Mouse (Mus musculus): ENCODE data around the gene R3hdm2.

DNA sequence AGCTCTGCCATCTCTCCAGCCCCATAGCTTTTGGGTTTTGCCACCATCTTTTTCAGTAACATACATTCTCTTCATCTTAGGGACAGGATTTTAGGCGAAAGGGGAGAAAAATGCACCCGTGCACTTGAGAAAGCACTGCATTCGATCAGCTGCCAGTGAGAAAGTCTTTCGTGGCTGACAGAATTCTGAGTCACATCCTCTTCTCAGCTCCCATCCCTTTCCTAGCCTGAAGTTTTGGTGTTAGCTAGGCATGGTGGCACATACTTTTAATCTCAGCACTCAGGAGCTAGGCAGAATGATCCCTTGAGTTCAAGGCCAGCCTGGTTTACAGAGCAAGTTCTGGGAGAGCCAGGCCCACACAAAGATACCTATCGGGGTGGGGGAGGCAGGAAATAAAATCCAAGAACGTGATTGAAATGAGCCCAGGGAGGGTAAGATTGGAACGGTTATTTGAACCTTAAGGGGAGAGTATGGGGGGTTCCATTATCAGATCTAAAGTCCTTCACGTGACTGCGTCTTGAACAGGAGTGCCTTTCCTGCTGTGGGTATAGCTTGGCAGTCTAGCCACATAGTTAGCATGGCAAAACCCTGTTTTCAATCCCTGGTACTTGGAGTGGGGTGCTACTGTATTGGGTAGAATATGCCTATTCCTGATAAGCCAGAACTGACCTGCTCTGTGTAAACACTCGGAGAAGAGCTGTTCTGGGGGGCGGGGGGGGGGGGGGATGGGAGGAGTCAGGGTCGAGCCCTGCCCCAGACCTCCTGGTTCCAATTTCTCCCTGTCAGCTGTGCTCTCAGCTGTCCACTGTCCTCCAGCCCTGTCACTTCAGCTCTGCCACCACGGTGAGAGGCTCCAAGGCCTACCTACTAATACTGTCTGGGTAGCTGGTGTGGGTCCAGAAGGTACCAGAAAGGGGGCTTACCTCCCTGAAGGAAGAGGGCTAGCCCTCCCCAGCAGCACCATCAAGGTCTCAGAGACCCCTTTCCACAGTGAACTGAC is 121.1 kb downstream of the R3hdm2 start, which contains the start of gene Stac3:
- no peak for TF ChIP-seq POLR2A (IDR thresholded peaks at IDR 0.05; ENCODE audit: borderline replicate concordance, extremely low read depth, insufficient read depth, insufficient read length, poor library complexity, severe bottlenecking)
- no peak for TF ChIP-seq CTCF (IDR thresholded peaks at IDR 0.05; ENCODE audit: borderline replicate concordance, extremely low read depth, insufficient read depth, insufficient read length)

All from brain, embryonic 14.5 days (tissue).